Mouse (Mus musculus): ENCODE measurements around the gene Cuedc2. TPM values are rescaled to one million over a fixed set of nuclear protein-coding genes. Genes with fewer than 3 reads are reported as not detected.

The Cuedc2 gene
- polyA plus RNA-seq, 1 experiment from 2014 or later = 274 TPM

GRCm38 (mm10) chr19:46362104-46362503, 23.6 kb upstream of the Cuedc2 start:
- 91% methylated on average over 8 of the region's 8 CpGs for WGBS
- no peak overlapping the region for H3K4me3 ChIP-seq (ENCODE audit: low read depth, low read length)
- H3K9ac ChIP-seq (ENCODE audit: low read length) = no peak overlapping the region
- no peaks in the 10 kb centered on the region for H3K36me3 ChIP-seq (ENCODE audit: control insufficient read depth, insufficient read depth, low read length)
- H3K4me2 ChIP-seq (ENCODE audit: low read depth) = no peak overlapping the region
- no peaks in the 10 kb centered on the region for H3K4me1 ChIP-seq (ENCODE audit: control insufficient read depth, insufficient read depth, low read length)
- ATAC-seq (ENCODE audit: insufficient read depth, low FRiP score, low TSS enrichment) (no peak), DNase-seq (ENCODE audit: low spot score) (no peak)
- H3K27ac ChIP-seq (ENCODE audit: low read depth, low read length) = no peak overlapping the region
- H3K9me3 ChIP-seq (ENCODE audit: control insufficient read depth, low read length) = no peaks in the 10 kb centered on the region
- H3K27me3 ChIP-seq (ENCODE audit: control insufficient read depth, insufficient read depth, low read length) = peaks cover 10% of the 10 kb centered on the region

GRCm38 (mm10) chr19:46358381-46358780, 19.9 kb upstream of the Cuedc2 start:
- Histone ChIP-seq H3K4me1 (ENCODE audit: control insufficient read depth, insufficient read depth, low read length) (no peaks in the 10 kb centered on the region), H3K4me3 (ENCODE audit: low read depth, low read length) (no peak overlapping the region), H3K4me2 (ENCODE audit: low read depth) (no peak overlapping the region), H3K27ac (ENCODE audit: low read depth, low read length) (no peak overlapping the region), H3K27me3 (ENCODE audit: control insufficient read depth, insufficient read depth, low read length) (peaks cover 10% of the 10 kb centered on the region), H3K9me3 (ENCODE audit: control insufficient read depth, low read length) (no peaks in the 10 kb centered on the region), H3K9ac (ENCODE audit: low read length) (no peak overlapping the region), H3K36me3 (ENCODE audit: control insufficient read depth, insufficient read depth, low read length) (no peaks in the 10 kb centered on the region)
- 63% methylated on average over 4 of the region's 4 CpGs for WGBS
- ATAC-seq (ENCODE audit: insufficient read depth, low FRiP score, low TSS enrichment) (no peak), DNase-seq (ENCODE audit: low spot score) (no peak)

- Histone ChIP-seq H3K9ac (ENCODE audit: low read length) (peak overlapping the region; percentile 61), H3K36me3 (ENCODE audit: control insufficient read depth, insufficient read depth, low read length) (no peaks in the 10 kb centered on the region), H3K4me3 (ENCODE audit: low read depth, low read length) (peak overlapping the region; percentile 44), H3K9me3 (ENCODE audit: control insufficient read depth, low read length) (no peaks in the 10 kb centered on the region), H3K27me3 (ENCODE audit: control insufficient read depth, insufficient read depth, low read length) (peaks cover 10% of the 10 kb centered on the region), H3K27ac (ENCODE audit: low read depth, low read length) (no peak overlapping the region), H3K4me1 (ENCODE audit: control insufficient read depth, insufficient read depth, low read length) (no peaks in the 10 kb centered on the region), H3K4me2 (ENCODE audit: low read depth) (peak overlapping the region; percentile 72)
- ATAC-seq (ENCODE audit: insufficient read depth, low FRiP score, low TSS enrichment) (no peak), DNase-seq (ENCODE audit: low spot score) (no peak)
- 15% methylated on average over 25 of the region's 25 CpGs for WGBS
These were observed 19.1 kb upstream of the Cuedc2 start for GRCm38 (mm10) chr19:46357344-46358280.

- Histone ChIP-seq H3K4me2 (ENCODE audit: low read depth) (peak overlapping the region; percentile 72), H3K27ac (ENCODE audit: low read depth, low read length) (no peak overlapping the region), H3K36me3 (ENCODE audit: control insufficient read depth, insufficient read depth, low read length) (no peaks in the 10 kb centered on the region), H3K4me3 (ENCODE audit: low read depth, low read length) (peak overlapping the region; percentile 44), H3K4me1 (ENCODE audit: control insufficient read depth, insufficient read depth, low read length) (no peaks in the 10 kb centered on the region), H3K9ac (ENCODE audit: low read length) (peak overlapping the region; percentile 61), H3K9me3 (ENCODE audit: control insufficient read depth, low read length) (no peaks in the 10 kb centered on the region), H3K27me3 (ENCODE audit: control insufficient read depth, insufficient read depth, low read length) (peaks cover 10% of the 10 kb centered on the region)
- ATAC-seq (ENCODE audit: insufficient read depth, low FRiP score, low TSS enrichment) (peak; percentile 67), DNase-seq (ENCODE audit: low spot score) (peak; percentile 87)
- WGBS = under 1% methylated on average over 29 of the region's 29 CpGs
These were observed 18.2 kb upstream of the Cuedc2 start for GRCm38 (mm10) chr19:46356701-46357138.

GRCm38 (mm10) chr19:46350168-46350932, 11.8 kb upstream of the Cuedc2 start, which contains the start of gene 2310034G01Rik:
Gene 2310034G01Rik (minus strand): TSS chr19:46350302.
- ATAC-seq (ENCODE audit: insufficient read depth, low FRiP score, low TSS enrichment) (no peak), DNase-seq (ENCODE audit: low spot score) (no peak)
- Histone ChIP-seq H3K4me2 (ENCODE audit: low read depth) (peak within 1 kb of the TSS; percentile 73), H3K27ac (ENCODE audit: low read depth, low read length) (0 out of 2 replicates have a peak within 1 kb of the TSS, but pooled peaks have one; percentile 54), H3K36me3 (ENCODE audit: control insufficient read depth, insufficient read depth, low read length) (no peaks in the 10 kb centered on the region), H3K9ac (ENCODE audit: low read length) (peak within 1 kb of the TSS; percentile 61), H3K27me3 (ENCODE audit: control insufficient read depth, insufficient read depth, low read length) (peaks cover 11% of the 10 kb centered on the region), H3K4me1 (ENCODE audit: control insufficient read depth, insufficient read depth, low read length) (peaks cover 4% of the 10 kb centered on the region), H3K4me3 (ENCODE audit: low read depth, low read length) (peak within 1 kb of the TSS; percentile 48), H3K9me3 (ENCODE audit: control insufficient read depth, low read length) (no peaks in the 10 kb centered on the region)
- 64% methylated on average over 10 of the region's 10 CpGs for WGBS

- Histone ChIP-seq H3K27me3 (ENCODE audit: control insufficient read depth, insufficient read depth, low read length) (peaks cover 11% of the 10 kb centered on the region), H3K27ac (ENCODE audit: low read depth, low read length) (no peak overlapping the region), H3K9ac (ENCODE audit: low read length) (peak overlapping the region; percentile 61), H3K36me3 (ENCODE audit: control insufficient read depth, insufficient read depth, low read length) (no peaks in the 10 kb centered on the region), H3K9me3 (ENCODE audit: control insufficient read depth, low read length) (no peaks in the 10 kb centered on the region), H3K4me1 (ENCODE audit: control insufficient read depth, insufficient read depth, low read length) (peaks cover 4% of the 10 kb centered on the region), H3K4me2 (ENCODE audit: low read depth) (peak overlapping the region; percentile 73), H3K4me3 (ENCODE audit: low read depth, low read length) (peak overlapping the region; percentile 48)
- 27% methylated on average over 6 of the region's 6 CpGs for WGBS
- DNase-seq (ENCODE audit: low spot score) = no peak
- no peak for ATAC-seq (ENCODE audit: insufficient read depth, low FRiP score, low TSS enrichment)
These were observed 11.0 kb upstream of the Cuedc2 start for GRCm38 (mm10) chr19:46349550-46349949.

GRCm38 (mm10) chr19:46348761-46349458, 10.4 kb upstream of the Cuedc2 start:
- WGBS = 1% methylated on average over 77 of the region's 78 CpGs

More at GRCm38 (mm10) chr19:46348761-46349458, 10.4 kb upstream of the Cuedc2 start:
- H3K27ac ChIP-seq (ENCODE audit: low read depth, low read length) = peak overlapping the region; percentile 54
- peaks cover 11% of the 10 kb centered on the region for H3K27me3 ChIP-seq (ENCODE audit: control insufficient read depth, insufficient read depth, low read length)
- peak overlapping the region; percentile 61 for H3K9ac ChIP-seq (ENCODE audit: low read length)
- peak overlapping the region; percentile 48 for H3K4me3 ChIP-seq (ENCODE audit: low read depth, low read length)
- peaks cover 4% of the 10 kb centered on the region for H3K4me1 ChIP-seq (ENCODE audit: control insufficient read depth, insufficient read depth, low read length)
- H3K4me2 ChIP-seq (ENCODE audit: low read depth) = peak overlapping the region; percentile 73
- peak; percentile 87 for DNase-seq (ENCODE audit: low spot score)
- peak; percentile 77 for ATAC-seq (ENCODE audit: insufficient read depth, low FRiP score, low TSS enrichment)
- no peaks in the 10 kb centered on the region; the same call in 1 of the 2 replicates for H3K9me3 ChIP-seq (ENCODE audit: control insufficient read depth, low read length)
- H3K36me3 ChIP-seq (ENCODE audit: control insufficient read depth, insufficient read depth, low read length) = no peaks in the 10 kb centered on the region
